Mouse (Mus musculus) spleen, adult 2 months (tissue): ENCODE results near the gene Farsb. TPM values are rescaled to one million over a fixed set of nuclear protein-coding genes. Genes with fewer than 3 reads are reported as not detected.

ENCODE experiments used
- DNase-seq, 2 experiments: peaks; one replicate each; pipeline versions ENCODE4 v3.0.0 to v3.0.0-alpha.2; 2012 to 2021; ENCODE audit warnings: low spot score in 2 of 2, low read depth in 1 of 2
- H3K27ac ChIP-seq: fragments of 200-500 bp; 2 replicates; pipeline ENCODE4 v1.5.1; 2012; ENCODE audit warnings: low read length, inconsistent platforms; ENCODE audit not compliant: insufficient read depth
- H3K27me3 ChIP-seq: fragments of 200-500 bp; 2 replicates; pipeline ENCODE4 v1.6.1; 2012; ENCODE audit warnings: mild to moderate bottlenecking, moderate library complexity, low read length, inconsistent platforms; ENCODE audit not compliant: control insufficient read depth, insufficient read depth
- H3K36me3 ChIP-seq: fragments of 200-500 bp; 2 replicates; pipeline ENCODE4 v1.6.1; 2012; ENCODE audit warnings: mild to moderate bottlenecking, low read length, inconsistent platforms; ENCODE audit not compliant: control insufficient read depth, insufficient read depth
- H3K4me1 ChIP-seq: fragments of 200-500 bp; 2 replicates; pipeline ENCODE4 v1.6.1; 2011; ENCODE audit warnings: inconsistent platforms; ENCODE audit not compliant: control insufficient read depth, insufficient read depth, insufficient read length
- H3K4me3 ChIP-seq: fragments of 200-500 bp; 2 replicates; pipeline ENCODE4 v1.5.1; 2011; ENCODE audit warnings: mild to moderate bottlenecking, inconsistent platforms; ENCODE audit not compliant: insufficient read depth, insufficient read length; ENCODE audit errors: extremely low read depth
- CTCF ChIP-seq: fragments of 200-500 bp; IDR thresholded peaks from 2 replicates; pipeline ENCODE4 v1.5.1; 2011; ENCODE audit warnings: mild to moderate bottlenecking, inconsistent platforms; ENCODE audit not compliant: insufficient read depth, insufficient read length, insufficient replicate concordance; ENCODE audit errors: extremely low read depth
- POLR2A ChIP-seq: fragments of 200-500 bp; IDR thresholded peaks from 2 replicates; pipeline ENCODE4 v1.6.1; 2011; ENCODE audit warnings: low read depth, low read length, inconsistent platforms
- WGBS: fragments of 180-500 bp; shearing (Covaris S2); methylation state at CpG from one replicate; pipeline ENCODE4 v1.1.7; 2018; 5-methylcytosine and 5-hydroxymethylcytosine counted together
- polyA plus RNA-seq: library from polyadenylated mRNA; depleted of rRNA; stranded (reverse); fragments of >200 nt; gene quantifications from 2 replicates; pipeline ENCODE4 v1.2.3, GENCODE M21; 2012

Farsb gene
- polyA plus RNA-seq, 1 experiment, result 8.7 TPM

GRCm38 (mm10) chr1:78412668-78413067 lies 76.0 kb downstream of the Farsb start:
- TF ChIP-seq POLR2A (no peak), CTCF (no peak)

GRCm38 (mm10) chr1:78409396-78409795 lies 79.3 kb downstream of the Farsb start:
- TF ChIP-seq POLR2A (no peak), CTCF (no peak)
- H3K27me3 ChIP-seq, result no peaks in the 10 kb centered on the region
- no peaks in the 10 kb centered on the region for H3K36me3 ChIP-seq
- no peak overlapping the region for H3K27ac ChIP-seq
- H3K4me3 ChIP-seq, result no peak overlapping the region
- WGBS, result 92% methylated on average over 2 of the region's 2 CpGs
- no peak for DNase-seq
- H3K4me1 ChIP-seq, result no peaks in the 10 kb centered on the region

More at GRCm38 (mm10) chr1:78412668-78413067, 76.0 kb downstream of the Farsb start:
- Histone ChIP-seq H3K4me1 (no peaks in the 10 kb centered on the region), H3K4me3 (no peak overlapping the region), H3K27ac (no peak overlapping the region), H3K36me3 (0 out of 2 replicates have a peak, but pooled peaks cover under 1% of the 10 kb centered on the region), H3K27me3 (no peaks in the 10 kb centered on the region)
- DNase-seq, result no peak
- 45% methylated on average over 7 of the region's 7 CpGs for WGBS

GRCm38 (mm10) chr1:78401413-78401812 lies 87.3 kb downstream of the Farsb start:
- Histone ChIP-seq H3K4me3 (no peak overlapping the region), H3K4me1 (no peaks in the 10 kb centered on the region), H3K36me3 (no peaks in the 10 kb centered on the region), H3K27ac (no peak overlapping the region), H3K27me3 (no peaks in the 10 kb centered on the region)
- 94% methylated on average over 4 of the region's 4 CpGs for WGBS
- TF ChIP-seq CTCF, result no peak
- no peak for TF ChIP-seq POLR2A
- no peak for DNase-seq

DNA sequence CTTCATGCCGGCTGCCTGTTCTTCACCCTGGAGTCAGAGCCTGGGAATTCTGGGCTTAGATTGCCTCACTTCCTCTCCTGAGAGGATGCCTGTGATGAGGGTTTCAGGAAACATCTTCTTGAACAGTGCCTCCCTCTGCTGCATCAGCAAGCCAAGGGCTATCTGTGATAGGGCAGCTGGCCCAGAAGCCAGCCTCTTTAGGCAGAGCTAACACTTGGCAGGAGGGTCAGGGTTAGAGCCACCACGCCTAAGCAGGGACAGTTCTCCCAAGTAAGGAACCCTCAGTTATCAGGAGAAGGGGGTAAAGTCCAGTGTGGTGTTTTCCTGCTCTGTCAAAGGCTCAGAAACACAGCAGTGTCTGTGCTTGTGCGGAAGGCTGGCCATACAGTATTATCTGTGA lies 88.9 kb downstream of the Farsb start:
- 70% methylated on average over 3 of the region's 3 CpGs for WGBS
- DNase-seq, result no peak
- Histone ChIP-seq H3K27me3 (no peaks in the 10 kb centered on the region), H3K27ac (no peak overlapping the region), H3K4me1 (no peaks in the 10 kb centered on the region), H3K4me3 (no peak overlapping the region), H3K36me3 (no peaks in the 10 kb centered on the region)
- TF ChIP-seq POLR2A (no peak), CTCF (no peak)

GRCm38 (mm10) chr1:78396320-78396913 lies 92.3 kb downstream of the Farsb start:
- 37% methylated on average over 8 of the region's 8 CpGs for whole genome bisulfite sequencing
- no peak for TF ChIP-seq POLR2A
- TF ChIP-seq CTCF, result no peak
- no peaks in the 10 kb centered on the region for H3K27me3 ChIP-seq
- no peak overlapping the region for H3K27ac ChIP-seq
- no peak overlapping the region for H3K4me3 ChIP-seq
- no peak for DNase-seq
- no peaks in the 10 kb centered on the region for H3K4me1 ChIP-seq
- no peaks in the 10 kb centered on the region for H3K36me3 ChIP-seq

DNA sequence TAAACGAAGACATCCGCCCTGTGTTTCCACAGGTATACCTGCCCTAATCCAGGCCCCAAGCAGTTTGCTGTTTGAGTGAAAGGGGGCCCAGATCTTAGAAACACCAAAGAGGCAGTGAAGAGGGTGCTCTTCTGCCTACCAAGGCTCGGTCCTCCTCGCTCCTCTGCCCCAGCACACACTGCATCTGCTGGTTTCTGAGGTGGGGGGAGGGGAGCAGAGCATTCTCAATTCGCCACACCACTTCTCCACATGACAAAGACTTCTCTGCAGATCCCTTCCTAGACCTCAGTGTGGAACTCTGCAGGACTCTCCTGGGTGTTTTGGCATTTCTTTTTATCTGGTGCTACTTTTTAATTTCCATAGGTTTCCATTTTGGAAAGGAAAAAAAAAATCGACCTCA lies 93.0 kb downstream of the Farsb start:
- WGBS, result 68% methylated on average over 6 of the region's 6 CpGs
- no peak overlapping the region for H3K4me3 ChIP-seq
- H3K27me3 ChIP-seq, result no peaks in the 10 kb centered on the region
- TF ChIP-seq POLR2A, result no peak
- TF ChIP-seq CTCF, result no peak
- no peaks in the 10 kb centered on the region for H3K36me3 ChIP-seq
- DNase-seq, result no peak
- no peak overlapping the region for H3K27ac ChIP-seq
- no peaks in the 10 kb centered on the region for H3K4me1 ChIP-seq

DNA sequence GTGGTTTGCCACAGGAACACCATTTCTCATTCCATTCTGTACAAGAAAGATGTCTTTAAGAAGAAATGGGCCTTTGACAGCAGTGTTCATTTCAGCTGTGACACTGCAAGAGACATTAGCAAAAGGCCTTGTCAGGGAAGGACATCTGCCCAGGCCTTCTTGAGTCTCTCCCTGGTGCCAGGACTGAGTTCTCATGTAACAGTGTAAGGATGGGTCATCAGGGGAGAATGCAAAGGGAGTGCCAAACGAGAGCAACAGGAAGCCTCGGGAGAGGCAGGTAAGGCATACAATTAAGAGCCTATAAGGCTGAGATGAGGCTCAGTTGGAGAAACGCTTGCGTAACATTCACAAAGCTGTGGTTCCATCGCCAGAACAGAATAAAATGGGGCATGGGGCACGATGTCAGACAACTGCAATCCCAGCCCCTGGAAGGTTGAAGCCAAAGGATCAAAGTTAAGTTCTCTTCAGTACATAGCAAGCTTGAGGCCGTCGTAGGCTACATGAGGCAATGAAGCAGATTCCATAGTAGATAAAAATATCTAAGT lies 93.4 kb downstream of the Farsb start:
- DNase-seq, result no peak
- 83% methylated on average over 8 of the region's 8 CpGs for WGBS

More for the DNA sequence above, 93.4 kb downstream of the Farsb start:
- TF ChIP-seq POLR2A (no peak), CTCF (no peak)
- H3K27me3 ChIP-seq, result no peaks in the 10 kb centered on the region
- no peaks in the 10 kb centered on the region for H3K36me3 ChIP-seq
- H3K4me1 ChIP-seq, result no peaks in the 10 kb centered on the region
- no peak overlapping the region for H3K27ac ChIP-seq
- H3K4me3 ChIP-seq, result no peak overlapping the region
